Mouse (Mus musculus): ENCODE measurements around the gene Ndufa6.

DNA sequence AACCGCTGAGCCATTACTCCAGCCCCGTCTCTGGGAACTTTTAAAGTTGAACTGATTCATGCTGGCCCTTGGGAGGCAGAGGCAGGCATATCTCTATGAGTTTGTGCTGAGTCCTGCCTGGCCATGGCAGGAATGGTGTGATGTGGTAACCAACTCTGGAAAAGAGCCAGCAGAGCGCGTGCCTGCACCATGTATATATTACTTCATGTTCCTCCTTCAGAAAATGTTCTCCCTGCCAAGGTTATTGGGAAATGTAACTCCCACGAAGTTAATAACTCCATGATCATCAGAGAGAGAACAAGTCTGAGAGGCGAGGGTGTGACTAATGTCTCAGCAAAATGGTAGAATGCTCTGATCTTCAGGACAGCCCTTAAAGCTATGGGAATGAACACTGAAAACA lies 36.3 kb downstream of the Ndufa6 start:
- no peak for TF ChIP-seq CTCF (IDR thresholded peaks at IDR 0.05; ENCODE audit: low read depth)
- TF ChIP-seq EP300 (IDR thresholded peaks at IDR 0.05; ENCODE audit: low read depth), result no peak
